Mouse (Mus musculus): ENCODE data around the gene Bcl2l14.

DNA sequence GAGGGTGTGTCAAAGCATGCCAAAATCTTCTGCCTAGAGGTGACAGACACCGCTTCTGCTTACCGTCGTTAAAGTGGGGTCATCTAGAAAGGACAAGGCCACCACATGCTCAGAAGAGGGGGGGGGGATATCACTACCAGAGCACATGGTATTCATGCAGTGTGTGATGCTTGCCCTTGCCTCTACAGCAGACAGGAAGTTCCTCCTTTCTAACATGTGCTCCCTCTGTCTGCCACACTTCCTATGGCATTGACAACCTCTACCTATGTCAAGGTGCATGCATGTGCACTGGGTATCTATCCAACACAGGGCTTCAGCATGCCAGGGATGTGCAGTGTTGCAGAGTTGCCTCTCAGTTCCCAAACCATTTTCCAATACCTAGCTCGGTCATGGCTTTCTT is 36.0 kb upstream of the Bcl2l14 start:
- TF ChIP-seq CTCF (IDR thresholded peaks at IDR 0.05; ENCODE audit: low read depth, low read length), result no peak
- no peak for TF ChIP-seq POLR2A (IDR thresholded peaks at IDR 0.05; ENCODE audit: insufficient read depth, low read length)
- no peak for TF ChIP-seq EP300 (IDR thresholded peaks at IDR 0.05; ENCODE audit: insufficient read depth, low read depth, low read length)
